Mouse (Mus musculus): ENCODE results near the gene Amh. TPM values are rescaled to one million over a fixed set of nuclear protein-coding genes. Genes with fewer than 3 reads are reported as not detected.
"Not testable (repeated sequence)": the region's sequence is repeated elsewhere in the genome, so short reads cannot be mapped to it uniquely, and the experiment has no call there.

Amh gene
- total RNA-seq, 2 experiments from 2014 or later: 0.86 to 0.93 TPM

GRCm38 (mm10) chr10:80827063-80827869, 22.2 kb downstream of the Amh start:
- no peak for DNase-seq (ENCODE audit: low spot score in 2 of 2)

- DNase-seq (ENCODE audit: low spot score in 2 of 2): no peak
Measured at GRCm38 (mm10) chr10:80827870-80828420, 22.9 kb downstream of the Amh start.

- DNase-seq (ENCODE audit: low spot score in 2 of 2): not testable (repeated sequence)
Measured at GRCm38 (mm10) chr10:80828587-80828986, 23.5 kb downstream of the Amh start.

- no peak for DNase-seq (ENCODE audit: low spot score in 2 of 2)
Measured at GRCm38 (mm10) chr10:80829359-80830278, 24.6 kb downstream of the Amh start.

GRCm38 (mm10) chr10:80831136-80831535, 26.1 kb downstream of the Amh start:
- DNase-seq (ENCODE audit: low spot score in 2 of 2): no peak

- DNase-seq (ENCODE audit: low spot score in 2 of 2): no peak
Measured at GRCm38 (mm10) chr10:80832818-80833217, 27.8 kb downstream of the Amh start.

GRCm38 (mm10) chr10:80835617-80836016, 30.6 kb downstream of the Amh start:
- no peak for DNase-seq (ENCODE audit: low spot score in 2 of 2)

- DNase-seq (ENCODE audit: low spot score in 2 of 2): no peak
Measured at GRCm38 (mm10) chr10:80836949-80837379, 31.9 kb downstream of the Amh start.

- no peak for DNase-seq (ENCODE audit: low spot score in 2 of 2)
Measured at GRCm38 (mm10) chr10:80837827-80838226, 32.8 kb downstream of the Amh start.

GRCm38 (mm10) chr10:80838346-80838912, 33.4 kb downstream of the Amh start:
- DNase-seq (ENCODE audit: low spot score in 2 of 2): no peak

GRCm38 (mm10) chr10:80839848-80840247, 34.8 kb downstream of the Amh start:
- DNase-seq (ENCODE audit: low spot score in 2 of 2): no peak

- no peak for DNase-seq (ENCODE audit: low spot score in 2 of 2)
Measured at GRCm38 (mm10) chr10:80841685-80842084, 36.6 kb downstream of the Amh start.

GRCm38 (mm10) chr10:80842334-80842733, 37.3 kb downstream of the Amh start:
- no peak for DNase-seq (ENCODE audit: low spot score in 2 of 2)

- no peak for DNase-seq (ENCODE audit: low spot score in 2 of 2)
Measured at GRCm38 (mm10) chr10:80843087-80843930, 38.3 kb downstream of the Amh start.

- no peak for DNase-seq (ENCODE audit: low spot score in 2 of 2)
Measured at GRCm38 (mm10) chr10:80843931-80844547, 39.0 kb downstream of the Amh start, which contains the start of gene Lingo3. Gene Lingo3, minus strand, starts transcription at chr10:80844039.

GRCm38 (mm10) chr10:80845055-80845693, 40.1 kb downstream of the Amh start:
- no peak for DNase-seq (ENCODE audit: low spot score in 2 of 2)

GRCm38 (mm10) chr10:80845732-80846131, 40.7 kb downstream of the Amh start:
- DNase-seq (ENCODE audit: low spot score in 2 of 2): no peak

- peak in 1 of 2 experiments; percentile 40 for DNase-seq (ENCODE audit: low spot score in 2 of 2)
Measured at GRCm38 (mm10) chr10:80848571-80848970, 43.5 kb downstream of the Amh start.

Data from gastrocnemius, postnatal 4 days (tissue).